Mouse (Mus musculus): ENCODE measurements around the gene Slamf1.

- TF ChIP-seq GATA1 (IDR thresholded peaks at IDR 0.05; ENCODE audit: borderline replicate concordance, low read length) (no peak), FLI1 (IDR thresholded peaks at IDR 0.05; ENCODE audit: low read length) (no peak)
These were observed 29.3 kb downstream of the Slamf1 start for GRCm38 (mm10) chr1:171796185-171796584.

Measured in megakaryocyte, embryonic 14.5 days (primary cell).